Mouse (Mus musculus) gastrocnemius, postnatal 10 days (tissue): ENCODE data around the gene Cldn9. TPM values are rescaled to one million over a fixed set of nuclear protein-coding genes. Genes with fewer than 3 reads are reported as not detected.
A peak's percentile ranks its signal among the peaks of the same experiment; 100 is the strongest.

Source experiments
- DNase-seq: peaks from one replicate; pipeline ENCODE4 v3.0.0; 2021; ENCODE audit warnings: mixed read lengths
- long read RNA-seq, 2 experiments: library from polyadenylated mRNA; stranded (forward); transcript quantifications; one replicate each; pipeline ENCODE4 v2.0.0; 2021
- total RNA-seq, 2 experiments: library from RNA; stranded (reverse); gene quantifications; 2 replicates each; pipeline ENCODE4 v1.2.3; 2021

Cldn9 gene
- total RNA-seq: under 1 TPM; 0.54 to 0.70 TPM
- long read RNA-seq, experiment 1, partial matches to known transcripts: 0 of 1 reads
- long read RNA-seq, experiment 1, other reads (novel, unspliced or antisense): 0 of 1 reads
- long read RNA-seq, experiment 2, partial matches to known transcripts: 0 of 1 reads
- long read RNA-seq, experiment 2, other reads (novel, unspliced or antisense): 0 of 1 reads

DNA sequence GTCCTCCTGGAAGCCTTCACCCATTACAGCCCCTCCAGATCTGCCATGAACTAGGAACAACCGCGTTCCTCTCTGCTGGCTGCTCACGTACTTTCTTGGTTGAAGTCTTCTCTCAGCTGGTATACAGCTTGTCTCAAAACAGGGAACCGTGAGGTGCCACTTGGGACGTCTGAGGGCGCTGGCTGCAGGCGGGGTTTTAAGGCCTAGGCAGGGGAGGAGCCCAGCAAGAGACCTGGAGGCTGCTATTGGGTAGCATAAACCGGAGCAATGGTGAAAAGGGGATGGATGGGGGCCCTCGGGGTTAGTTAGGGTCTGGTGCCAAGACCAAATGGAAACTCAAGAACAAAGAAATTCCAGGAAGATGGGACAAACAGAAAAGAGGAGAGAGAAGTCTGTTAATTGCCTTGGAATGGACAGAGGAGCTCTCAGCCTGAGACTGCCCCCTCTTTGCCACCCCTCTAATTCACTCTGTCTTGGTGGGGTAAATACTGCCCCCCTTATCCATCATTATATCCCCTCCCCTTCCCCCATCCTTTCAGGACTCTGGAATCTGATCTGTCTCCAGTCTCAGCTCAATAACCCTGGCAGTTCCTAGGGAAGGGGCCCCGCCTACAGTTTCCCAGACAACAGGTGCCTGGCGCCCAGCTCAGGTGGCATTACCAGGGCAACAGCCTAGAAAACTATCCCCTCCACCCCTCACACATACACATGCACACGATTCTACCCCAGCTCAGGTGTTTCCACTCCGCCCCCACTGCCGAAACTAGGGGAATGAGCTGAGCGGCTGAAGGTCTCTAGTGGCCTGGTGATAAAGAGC, at the start of gene Cldn9:
Cldn9 (minus strand) TSS at position 171 of the 817 bp plus-strand sequence.
- no peak for DNase-seq

DNA sequence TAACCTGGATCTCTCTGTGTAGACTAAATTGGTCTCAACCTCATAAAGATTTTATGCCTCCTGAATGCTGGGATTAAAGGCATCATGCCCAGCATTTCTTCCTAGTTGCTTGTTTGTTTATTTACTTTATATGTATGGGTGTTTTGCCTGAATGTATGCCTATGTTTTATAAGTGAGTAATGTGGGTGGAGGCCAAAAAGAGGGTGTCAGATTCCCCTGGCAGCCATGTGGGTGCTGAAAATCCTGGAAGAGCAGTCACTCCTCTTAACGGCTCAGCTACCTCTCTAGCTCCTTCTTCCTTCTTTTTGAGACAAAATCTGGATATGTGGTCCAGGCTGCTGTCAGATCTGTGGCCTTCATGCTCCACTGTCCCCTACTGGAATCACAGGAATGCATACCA, 46.6 kb upstream of the Cldn9 start:
- DNase-seq: no peak

DNA sequence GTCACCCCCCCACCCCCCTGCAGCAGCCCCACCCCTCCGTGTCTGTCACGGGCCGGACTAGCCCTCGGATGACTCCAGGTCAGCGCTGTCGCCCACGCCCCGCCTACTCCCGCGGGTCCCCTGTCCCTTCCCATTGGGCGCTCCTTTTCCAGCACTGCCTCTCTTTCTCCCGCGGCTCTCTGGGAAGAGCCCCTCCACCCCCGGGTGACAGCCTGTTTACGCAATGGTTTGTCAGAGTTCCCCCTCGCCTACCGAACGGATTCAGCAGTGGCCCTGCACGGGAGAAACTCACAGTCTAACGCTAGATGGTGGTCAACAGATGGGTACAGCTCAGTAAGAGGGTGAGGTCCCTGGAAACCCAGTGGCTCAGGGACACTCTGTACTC, 42.9 kb upstream of the Cldn9 start:
- DNase-seq: peak; percentile 78

DNA sequence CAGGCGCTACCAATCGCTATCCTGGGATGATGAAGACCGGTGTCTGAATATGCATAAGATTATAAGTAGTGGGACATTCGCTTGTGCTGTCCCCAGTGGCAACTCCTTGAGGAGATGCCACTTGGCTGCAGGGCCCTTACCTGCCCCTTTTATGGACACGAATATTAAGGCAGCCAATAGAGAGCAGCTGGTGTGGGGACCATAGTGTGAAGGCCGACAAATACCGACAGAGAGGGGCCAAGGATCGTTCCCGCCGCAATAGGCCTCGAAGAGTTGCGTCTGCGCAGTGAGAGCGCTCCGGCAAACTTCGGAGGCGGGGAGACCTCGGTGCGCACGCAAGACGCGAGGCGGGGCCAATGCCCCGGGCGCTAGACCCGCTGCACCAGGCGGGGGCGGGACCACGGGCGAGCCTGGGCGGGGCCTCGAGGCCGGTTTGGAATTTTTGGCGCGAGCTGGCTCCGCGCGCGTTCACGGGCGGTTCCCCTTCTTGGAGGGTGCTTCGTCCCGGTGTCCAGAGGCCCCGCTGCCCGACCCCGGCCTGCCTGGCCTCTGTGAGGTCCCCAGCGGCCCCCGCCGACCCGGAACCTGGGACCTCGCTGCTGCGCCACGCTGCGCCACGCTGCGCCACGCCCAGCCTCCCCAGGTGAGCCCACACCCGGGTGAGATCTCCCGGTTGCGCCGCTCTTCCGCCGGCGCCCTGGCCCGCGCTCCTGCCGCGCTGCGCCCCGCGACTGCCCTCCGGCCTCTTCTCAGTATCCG, 42.4 kb upstream of the Cldn9 start, which contains the start of gene Pkmyt1:
Pkmyt1 (plus strand) TSS at position 338 of the 759 bp plus-strand sequence.
- DNase-seq: peak; percentile 97

DNA sequence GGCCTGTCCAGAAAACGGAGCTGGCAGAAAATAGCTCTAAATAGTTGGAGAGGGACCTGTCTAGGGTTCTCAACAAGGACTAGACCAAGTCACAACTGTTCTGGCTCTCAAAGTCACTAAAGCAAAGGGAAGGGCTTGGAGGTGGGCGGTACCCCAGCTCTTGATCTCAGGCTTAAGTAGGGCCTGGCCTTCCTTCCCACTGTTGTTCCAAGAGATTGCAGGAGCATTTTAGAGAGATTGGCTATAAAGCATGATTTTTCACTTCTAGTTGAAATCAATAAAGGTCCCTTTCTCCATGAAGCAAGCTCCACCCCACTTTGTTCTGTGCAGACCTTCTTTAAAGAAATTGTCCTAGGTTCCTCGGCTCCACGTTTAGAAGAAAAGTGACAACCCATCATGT, 41.7 kb upstream of the Cldn9 start:
- no peak for DNase-seq

DNA sequence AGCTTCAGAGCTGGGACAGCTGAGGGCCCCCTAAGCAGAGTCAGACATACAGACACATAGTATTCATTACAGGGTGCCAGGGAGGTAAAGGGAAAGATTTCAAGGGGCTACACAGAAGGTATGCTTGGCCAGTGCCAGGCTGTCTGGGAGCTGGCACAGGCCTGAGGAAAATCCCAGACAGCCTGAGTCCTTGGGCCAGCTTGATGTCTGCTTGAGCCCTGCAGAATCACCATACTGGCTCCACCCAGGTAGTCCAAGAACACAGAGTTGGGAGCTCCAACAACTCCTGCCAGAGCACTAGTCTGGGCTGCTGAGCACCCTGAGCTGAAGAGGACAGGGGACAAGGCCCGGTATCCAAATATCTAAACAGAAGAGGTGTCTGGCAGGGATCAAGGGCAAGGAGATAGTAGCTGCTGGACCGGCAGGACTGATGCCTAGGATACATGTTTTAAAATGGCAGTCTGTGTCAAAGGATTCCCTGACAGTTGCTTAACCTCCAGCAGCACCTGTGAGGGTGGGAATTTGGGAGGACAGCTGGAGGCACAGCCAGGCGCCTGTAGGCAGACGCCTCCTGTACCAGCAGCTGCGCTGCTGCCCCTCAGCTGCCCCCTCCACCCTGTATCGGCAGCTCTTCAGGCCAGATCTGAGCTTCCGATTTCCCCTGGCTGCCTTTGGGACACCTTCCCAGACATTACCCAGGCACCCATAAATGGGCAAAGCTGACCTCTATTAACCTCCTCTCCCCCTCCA, 38.7 kb upstream of the Cldn9 start, which contains the start of gene 1520401A03Rik:
1520401A03Rik (minus strand) TSS at position 408 of the 750 bp plus-strand sequence.
- DNase-seq: no peak

DNA sequence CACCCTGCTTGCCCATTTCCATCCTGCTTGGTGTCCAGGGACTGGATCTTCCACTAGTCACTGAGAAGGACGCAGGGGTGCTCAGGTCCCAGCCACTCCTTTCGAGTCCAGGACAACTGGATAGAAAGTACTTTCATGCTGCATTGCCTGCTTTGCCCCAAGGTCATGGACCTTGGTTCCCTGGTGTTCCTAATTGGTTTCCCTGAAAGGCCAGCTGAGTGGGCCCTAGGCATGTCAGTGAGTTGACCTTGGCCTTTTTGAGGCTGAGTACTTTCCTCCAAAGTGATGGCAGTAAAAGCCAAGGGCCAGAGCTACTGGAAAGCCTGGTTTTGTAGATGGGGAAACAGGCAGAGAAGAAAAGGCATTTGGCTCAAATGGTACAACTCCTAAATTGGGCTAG, 38.1 kb upstream of the Cldn9 start:
- no peak for DNase-seq

DNA sequence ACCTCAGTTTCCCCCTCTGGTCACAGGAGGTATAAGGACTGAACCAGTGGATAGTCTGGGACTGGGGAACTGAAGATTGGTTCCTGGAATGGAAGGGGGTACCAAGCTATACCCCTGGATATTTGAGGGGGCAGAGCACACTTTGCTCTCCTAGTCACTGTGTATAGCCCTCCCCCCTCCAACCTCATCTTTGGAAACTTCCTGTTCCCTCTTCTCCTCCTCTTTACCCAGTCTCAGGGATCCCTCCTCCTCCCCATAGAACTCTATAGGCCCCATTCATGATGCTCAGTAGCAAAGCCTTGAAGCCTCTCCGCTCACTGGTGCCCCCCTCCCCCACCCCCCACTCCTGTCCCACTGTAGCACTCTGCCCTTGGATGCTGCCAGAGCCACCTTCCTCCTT, 35.6 kb upstream of the Cldn9 start:
- DNase-seq: no peak

DNA sequence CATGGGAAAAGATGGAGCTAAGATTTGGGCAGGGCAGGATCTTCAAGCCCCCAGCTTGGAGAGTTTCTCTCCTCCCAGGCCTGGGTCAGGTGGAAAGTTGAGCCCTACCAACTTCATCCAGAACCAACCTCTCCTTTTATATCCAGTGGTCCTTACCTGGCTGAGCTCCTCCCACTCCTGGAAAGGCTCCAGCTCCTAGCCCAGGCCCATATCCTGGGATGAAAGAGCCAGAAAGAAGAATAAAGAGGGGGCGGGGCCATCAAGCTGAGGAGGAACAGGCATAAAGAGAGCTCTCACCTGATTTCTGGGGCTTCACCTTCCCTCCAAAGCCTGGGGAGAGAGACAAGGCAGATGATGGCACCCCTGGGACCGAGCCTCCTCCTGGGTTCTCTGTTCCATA, 33.2 kb upstream of the Cldn9 start:
- DNase-seq: no peak

DNA sequence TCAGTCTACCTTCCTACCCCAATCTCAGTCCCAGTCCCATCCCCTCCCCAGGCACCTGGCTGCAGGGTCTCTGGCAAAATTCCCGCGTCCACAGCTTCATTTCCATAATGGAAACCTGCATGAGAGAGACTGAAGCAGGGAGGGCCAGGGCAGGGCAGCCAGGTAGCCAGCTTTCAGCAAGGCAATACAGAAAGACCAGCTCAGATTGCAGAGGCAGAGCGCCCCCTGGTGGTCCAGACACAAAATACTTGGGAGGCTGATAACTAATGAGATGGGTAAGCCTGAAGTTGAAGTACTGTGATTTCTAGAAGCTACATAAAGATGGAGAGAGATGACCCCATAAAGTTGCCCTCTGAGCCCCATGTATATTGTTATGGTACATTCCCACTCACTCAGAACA, 22.4 kb upstream of the Cldn9 start:
- DNase-seq: peak; percentile 85

DNA sequence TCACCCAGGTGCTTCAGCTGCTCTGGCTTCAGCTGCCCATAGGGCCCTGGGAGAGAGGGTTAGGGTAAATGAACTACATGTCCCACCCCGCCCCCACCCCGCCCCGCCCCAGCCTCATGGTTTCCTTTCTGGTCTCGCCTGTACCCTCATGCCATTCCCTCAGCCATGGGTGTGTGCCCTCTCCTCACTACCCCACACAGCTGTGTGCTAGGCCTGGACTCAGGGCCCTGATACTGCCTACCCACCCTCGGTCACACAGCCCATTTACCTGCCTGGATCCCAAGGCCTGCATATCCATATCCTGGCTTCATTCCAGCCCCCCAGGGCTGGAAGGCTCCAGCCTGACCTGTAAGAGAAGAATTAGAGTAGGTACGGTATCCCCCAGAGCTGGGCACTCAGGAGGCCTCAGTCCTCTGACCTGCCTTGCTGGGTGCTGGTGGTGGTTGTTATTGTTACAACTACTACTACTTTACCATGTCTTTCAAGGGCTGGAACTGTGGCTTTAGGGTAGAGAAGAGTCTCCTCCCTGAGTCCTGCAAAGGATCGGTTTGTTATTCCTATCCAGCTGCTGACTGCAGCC, 21.8 kb upstream of the Cldn9 start:
- DNase-seq: no peak

DNA sequence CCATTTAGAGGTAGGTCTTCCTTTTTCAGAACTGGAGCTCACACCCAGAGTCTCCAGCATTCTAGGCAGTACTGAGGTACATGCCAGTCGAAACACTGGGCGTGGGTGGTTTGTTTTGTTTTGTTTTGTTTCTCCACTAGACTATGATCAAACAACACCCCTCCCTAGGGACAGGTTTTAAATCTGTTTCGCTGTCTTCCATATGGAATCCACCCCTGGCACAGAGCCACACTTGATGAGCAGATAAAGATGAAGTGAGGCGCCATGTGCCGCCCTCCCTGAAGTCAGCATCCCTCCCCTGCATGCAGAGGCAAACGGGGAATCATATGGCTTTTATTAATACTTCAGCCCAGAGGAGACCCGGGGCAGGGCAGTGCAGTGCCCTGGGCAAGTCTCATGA, 20.9 kb upstream of the Cldn9 start:
- DNase-seq: no peak

DNA sequence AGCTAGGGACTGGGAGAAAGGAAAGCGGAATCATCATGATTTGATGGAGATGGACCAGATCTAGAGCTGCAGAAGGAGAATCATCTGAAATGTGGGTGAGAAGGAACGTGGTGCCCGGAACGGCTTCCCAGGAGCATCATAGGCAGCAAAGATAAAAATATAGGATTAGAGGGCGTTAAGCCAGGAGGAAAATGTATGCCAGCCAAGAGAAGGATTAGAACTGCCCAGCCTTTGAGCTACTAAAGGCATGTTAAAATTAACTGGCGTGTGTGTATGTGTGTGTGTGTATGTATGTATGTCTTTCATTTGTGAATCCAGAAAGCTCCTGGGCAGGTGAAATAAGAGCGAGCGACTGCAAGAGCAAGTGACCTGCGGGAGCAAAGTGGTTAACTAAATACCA, 19.5 kb upstream of the Cldn9 start:
- no peak for DNase-seq

DNA sequence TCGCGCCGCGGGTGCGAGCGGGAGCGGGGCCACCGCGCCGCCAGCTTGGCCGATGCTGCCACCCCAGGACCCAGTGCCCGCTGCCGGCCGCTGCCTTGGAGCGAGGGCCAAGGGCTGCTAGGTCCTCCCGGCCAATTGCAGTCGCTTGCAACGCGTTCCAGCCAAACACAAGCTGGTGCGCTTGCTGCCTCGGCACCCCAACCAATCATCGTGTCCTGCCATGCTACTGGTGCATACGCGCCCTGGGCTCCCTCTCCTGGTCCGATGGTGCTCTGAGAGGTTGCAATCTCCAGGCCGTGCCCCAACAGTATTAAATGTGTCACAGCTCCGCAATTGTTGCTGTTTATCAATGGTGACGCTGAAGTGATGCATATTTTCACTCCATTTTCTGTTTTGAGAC, 16.3 kb upstream of the Cldn9 start:
- peak; percentile 85 for DNase-seq

DNA sequence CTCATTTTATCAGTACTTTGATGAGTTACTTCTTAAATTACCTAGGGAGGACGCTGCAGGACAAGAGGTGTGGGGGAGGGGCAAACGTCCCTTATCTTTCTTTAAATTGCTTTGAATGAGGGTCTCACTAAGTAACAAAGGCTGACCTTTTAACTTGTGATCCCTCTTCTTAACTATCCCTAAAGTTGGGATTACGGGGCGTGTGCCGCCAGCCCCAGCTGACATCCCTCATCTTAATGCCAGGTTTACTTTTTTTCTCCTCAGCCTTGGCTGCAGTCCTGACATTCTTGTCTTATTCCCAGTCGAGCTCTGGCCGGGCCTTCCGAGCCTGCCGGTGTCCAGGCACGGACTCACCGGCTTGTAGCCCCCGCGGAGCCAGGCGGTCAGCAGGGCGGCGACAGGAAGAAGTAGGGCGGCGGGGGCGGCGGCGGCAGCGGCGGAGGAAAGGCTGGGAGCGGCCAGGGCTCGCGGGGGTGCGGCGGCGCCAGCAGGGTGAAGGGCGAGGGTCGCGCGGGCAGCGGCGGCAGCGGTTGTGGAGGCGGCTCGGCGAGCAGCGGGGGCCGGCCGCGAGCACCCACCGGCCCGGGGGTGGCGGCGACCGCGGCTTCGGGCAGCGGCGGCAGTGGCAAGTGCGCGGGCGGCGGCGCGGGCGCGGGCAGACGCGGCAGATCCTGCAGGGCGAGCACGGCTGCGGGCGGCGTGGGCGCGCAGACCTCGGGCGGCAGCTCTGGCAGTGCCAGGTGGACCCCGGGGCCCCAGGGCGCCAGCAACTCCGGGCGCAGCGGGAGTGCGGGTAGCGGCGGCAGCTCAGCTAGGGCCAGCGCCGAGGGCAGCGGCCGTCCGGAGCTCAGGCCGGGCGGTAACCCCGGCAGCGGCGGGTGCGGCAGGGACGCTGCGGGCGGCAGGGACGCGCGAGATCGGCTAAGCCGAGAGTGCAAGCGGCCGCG, 15.6 kb upstream of the Cldn9 start:
- DNase-seq: peak; percentile 59

DNA sequence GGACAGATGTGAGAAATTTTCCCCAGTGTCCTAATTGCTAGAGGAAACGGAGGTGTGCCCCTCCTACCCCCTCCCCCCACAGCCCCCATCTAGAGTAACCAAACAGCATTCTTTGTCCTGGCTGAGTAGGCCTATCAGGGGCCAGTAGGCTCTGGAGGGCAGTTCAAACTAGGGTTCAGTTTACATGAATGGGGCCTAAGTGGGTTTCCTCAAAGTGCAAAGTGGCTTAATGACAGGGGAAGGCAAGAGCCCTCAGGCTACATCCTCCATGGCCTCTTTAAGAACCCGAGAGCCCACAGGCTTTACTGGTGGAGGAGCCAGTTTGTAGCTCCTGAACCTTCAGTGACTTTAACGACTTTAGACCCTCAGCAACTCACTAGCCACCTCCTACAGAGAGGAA, 12.0 kb upstream of the Cldn9 start:
- no peak for DNase-seq

DNA sequence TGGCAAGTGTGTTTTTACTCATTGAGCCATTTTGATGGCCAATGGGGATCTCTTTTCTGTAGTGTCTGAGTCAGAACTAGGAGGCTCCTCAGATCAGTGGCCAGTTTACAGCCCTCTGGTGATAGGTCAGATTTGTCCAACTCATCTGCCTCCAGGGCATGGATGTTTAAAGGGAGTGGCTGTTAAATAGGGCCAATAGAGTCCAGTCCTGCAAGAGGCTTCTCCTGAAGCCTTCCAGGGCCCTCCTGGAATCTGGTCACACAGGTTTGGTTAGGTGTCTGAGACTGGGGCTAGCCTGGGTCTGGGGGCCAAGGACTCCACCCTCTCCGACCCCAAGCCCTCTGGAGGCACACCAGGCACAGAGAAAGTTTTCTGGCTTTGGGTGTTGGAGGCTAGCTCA, 10.7 kb upstream of the Cldn9 start:
- no peak for DNase-seq

DNA sequence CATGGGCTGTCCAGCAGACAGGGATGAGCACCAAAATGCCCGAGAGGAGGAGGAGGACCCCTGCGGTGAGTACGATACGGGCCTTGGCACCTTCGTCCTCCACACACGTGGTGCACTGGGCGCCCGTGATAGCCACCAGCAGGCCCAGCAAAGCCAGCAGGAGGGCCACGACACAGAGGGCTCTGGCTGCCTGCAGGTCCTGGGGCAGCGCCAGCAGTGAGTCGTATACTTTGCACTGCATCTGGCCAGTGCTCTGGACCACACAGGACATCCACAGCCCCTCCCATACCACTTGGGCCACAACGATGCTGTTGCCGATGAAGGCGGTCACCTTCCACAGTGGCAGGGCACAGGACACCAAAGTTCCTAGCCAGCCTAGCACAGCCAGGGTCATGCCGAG, 600 bp downstream of the Cldn9 start:
- DNase-seq: no peak

DNA sequence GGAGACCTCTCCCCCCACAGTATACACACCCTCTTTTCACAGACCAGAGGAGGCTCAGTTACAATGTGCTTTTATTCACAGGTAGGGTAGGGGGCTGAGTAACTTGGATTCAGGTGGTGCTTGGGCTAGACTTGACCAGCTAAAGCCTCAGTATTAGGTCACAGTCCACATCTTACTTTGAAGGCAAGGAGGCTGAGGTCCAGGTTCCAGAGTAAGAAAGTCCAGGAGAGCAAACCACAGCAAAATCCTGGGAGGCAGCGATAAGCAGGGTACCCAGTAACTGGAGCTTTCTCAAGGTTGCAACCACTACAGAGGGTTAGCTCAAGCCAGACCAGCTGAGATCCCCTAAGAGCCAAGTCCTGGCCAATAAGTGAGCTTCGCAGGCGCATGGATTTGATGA, 1.3 kb downstream of the Cldn9 start:
- DNase-seq: no peak

DNA sequence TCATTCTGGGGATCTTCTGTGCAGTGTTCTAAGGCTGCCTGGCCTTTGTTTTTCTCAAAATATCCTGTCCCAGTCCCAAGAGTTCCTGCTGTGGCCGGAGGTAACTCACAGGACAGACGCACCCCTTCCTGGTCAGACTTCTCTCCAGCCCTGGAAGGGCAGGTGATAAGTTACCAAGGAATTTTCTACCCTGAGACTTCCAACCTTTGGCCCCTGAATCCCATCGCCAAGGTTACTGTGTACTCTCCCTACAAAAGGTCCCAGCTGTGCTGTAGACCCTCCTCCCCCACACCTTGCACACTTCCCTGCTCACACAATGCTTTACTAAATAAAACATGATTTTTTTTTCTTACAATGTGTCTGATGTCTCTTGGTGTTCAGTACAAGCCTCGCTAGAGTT, 1.7 kb downstream of the Cldn9 start:
- no peak for DNase-seq

DNA sequence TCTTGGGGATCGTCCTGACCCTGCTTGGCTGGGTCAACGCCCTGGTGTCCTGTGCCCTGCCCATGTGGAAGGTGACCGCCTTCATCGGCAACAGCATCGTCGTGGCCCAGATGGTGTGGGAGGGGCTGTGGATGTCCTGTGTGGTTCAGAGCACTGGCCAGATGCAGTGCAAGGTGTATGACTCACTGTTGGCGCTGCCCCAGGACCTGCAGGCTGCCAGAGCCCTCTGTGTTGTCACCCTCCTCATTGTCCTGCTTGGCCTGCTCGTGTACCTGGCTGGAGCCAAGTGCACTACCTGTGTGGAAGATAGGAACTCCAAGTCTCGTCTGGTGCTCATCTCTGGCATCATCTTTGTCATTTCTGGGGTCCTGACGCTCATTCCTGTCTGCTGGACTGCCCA, 2.7 kb downstream of the Cldn9 start:
- DNase-seq: no peak
